8 mouse cellular contexts compared by ENCODE assay signal in genomic region chr7:81763110-81763845, GRCm38 (mm10). TPM values are rescaled to one million over a fixed set of nuclear protein-coding genes. Genes with fewer than 3 reads are reported as not detected.
DNase-seq lines count a peak whose midpoint lies in the region; ATAC-seq and TF ChIP-seq lines count a peak whose summit lies in the region.

No protein-coding gene starts in this region.

- no peak for TF ChIP-seq EP300 in stomach, postnatal 0 days (optimal IDR thresholded peaks at IDR 0.05)

- peak; percentile 13 for DNase-seq in kidney, adult 11 months
- no peak for DNase-seq in kidney, postnatal 25 days
- peak; percentile 50 for DNase-seq in hindbrain, postnatal 0 days (ENCODE audit: low spot score)
- DNase-seq in midbrain, postnatal 0 days (ENCODE audit: low spot score), result peak; percentile 50
- peak; percentile 42 for DNase-seq in stomach, postnatal 0 days (ENCODE audit: low spot score)

- no peaks in the 10 kb centered on the region; the same call in 1 of the 2 replicates for H3K4me1 ChIP-seq in bone marrow macrophage, adult 2 months (ENCODE audit: control insufficient read depth, insufficient read depth, low read length)
- 0 out of 2 replicates have a peak, but pooled peaks cover 10% of the 10 kb centered on the region for H3K4me1 ChIP-seq in hindbrain, postnatal 0 days (ENCODE audit: insufficient read depth, low read length)
- H3K4me1 ChIP-seq in liver, embryonic 12.5 days, result peaks cover 29% of the 10 kb centered on the region
- peaks cover 7% of the 10 kb centered on the region for H3K4me1 ChIP-seq in midbrain, postnatal 0 days (ENCODE audit: insufficient read depth, low read length)
- 0 out of 2 replicates have a peak, but pooled peaks cover 2% of the 10 kb centered on the region for H3K4me1 ChIP-seq in stomach, postnatal 0 days (replicated peaks; ENCODE audit: control insufficient read depth, insufficient read depth)

- TF ChIP-seq POLR2A in bone marrow macrophage, adult 2 months (IDR thresholded peaks at IDR 0.05; ENCODE audit: borderline replicate concordance, low read depth, low read length), result no peak

- peak overlapping the region; percentile 82 for H3K4me2 ChIP-seq in hindbrain, postnatal 0 days (ENCODE audit: low read depth, low read length)
- peak overlapping the region; percentile 84 for H3K4me2 ChIP-seq in liver, embryonic 12.5 days
- peak overlapping the region; percentile 96 for H3K4me2 ChIP-seq in midbrain, postnatal 0 days (ENCODE audit: low read depth, low read length, poor library complexity, severe bottlenecking)
- H3K4me2 ChIP-seq in stomach, postnatal 0 days (replicated peaks; ENCODE audit: low read depth), result peak overlapping the region; percentile 93

- peak overlapping the region; percentile 94 for H3K4me3 ChIP-seq in bone marrow macrophage, adult 2 months (ENCODE audit: insufficient read depth, low read length)
- peak overlapping the region; percentile 80 for H3K4me3 ChIP-seq in hindbrain, postnatal 0 days (ENCODE audit: low read length)
- peak overlapping the region; percentile 88 for H3K4me3 ChIP-seq in liver, embryonic 12.5 days
- H3K4me3 ChIP-seq in midbrain, postnatal 0 days (ENCODE audit: low read depth, low read length), result peak overlapping the region; percentile 97
- H3K4me3 ChIP-seq in stomach, postnatal 0 days (ENCODE audit: low read depth, low read length), result peak overlapping the region; percentile 95

- H3K9me3 ChIP-seq in hindbrain, postnatal 0 days (ENCODE audit: low read length), result no peaks in the 10 kb centered on the region
- no peaks in the 10 kb centered on the region for H3K9me3 ChIP-seq in liver, embryonic 12.5 days (replicated peaks)
- no peaks in the 10 kb centered on the region for H3K9me3 ChIP-seq in midbrain, postnatal 0 days (ENCODE audit: low read length)
- H3K9me3 ChIP-seq in stomach, postnatal 0 days (ENCODE audit: control insufficient read depth, low read length), result no peaks in the 10 kb centered on the region

- H3K27me3 ChIP-seq in hindbrain, postnatal 0 days (ENCODE audit: insufficient read depth, low read length), result no peaks in the 10 kb centered on the region
- no peaks in the 10 kb centered on the region for H3K27me3 ChIP-seq in liver, embryonic 12.5 days (replicated peaks)
- no peaks in the 10 kb centered on the region for H3K27me3 ChIP-seq in midbrain, postnatal 0 days (ENCODE audit: insufficient read depth, low read length)
- no peaks in the 10 kb centered on the region for H3K27me3 ChIP-seq in stomach, postnatal 0 days (ENCODE audit: control insufficient read depth, insufficient read depth, low read length)

- ATAC-seq in erythroid progenitor cell, adult 5-6 weeks (replicated peaks; ENCODE audit: low FRiP score, poor library complexity, severe bottlenecking), result peak; percentile 58
- ATAC-seq in hindbrain, postnatal 0 days, result peak; percentile 83
- ATAC-seq in liver, embryonic 12.5 days, result peak; percentile 65
- peak; percentile 82 for ATAC-seq in midbrain, postnatal 0 days (ENCODE audit: low FRiP score)
- peak; percentile 81 for ATAC-seq in stomach, postnatal 0 days (ENCODE audit: low FRiP score, low TSS enrichment)

- no peaks in the 10 kb centered on the region for H3K36me3 ChIP-seq in hindbrain, postnatal 0 days (ENCODE audit: insufficient read depth, low read length)
- H3K36me3 ChIP-seq in liver, embryonic 12.5 days, result peaks cover 3% of the 10 kb centered on the region; the same call in 1 of the 2 replicates
- no peaks in the 10 kb centered on the region for H3K36me3 ChIP-seq in midbrain, postnatal 0 days (ENCODE audit: insufficient read depth, low read length)
- no peaks in the 10 kb centered on the region for H3K36me3 ChIP-seq in stomach, postnatal 0 days (ENCODE audit: control insufficient read depth, insufficient read depth, low read length)

- TF ChIP-seq CTCF in bone marrow macrophage, adult 2 months (IDR thresholded peaks at IDR 0.05; ENCODE audit: low read depth, low read length), result 0 out of 2 replicates have a peak, but pooled peaks have one; percentile 33
- peak; percentile 58 for TF ChIP-seq CTCF in hindbrain, postnatal 0 days (IDR thresholded peaks at IDR 0.05; ENCODE audit: low read depth)
- TF ChIP-seq CTCF in midbrain, postnatal 0 days (IDR thresholded peaks at IDR 0.05), result peak; percentile 59
- peak; percentile 62 for TF ChIP-seq CTCF in stomach, postnatal 0 days (IDR thresholded peaks at IDR 0.05; ENCODE audit: low read depth)

- peak overlapping the region; percentile 40 for H3K27ac ChIP-seq in bone marrow macrophage, adult 2 months (ENCODE audit: insufficient read depth, low read depth, low read length)
- H3K27ac ChIP-seq in hindbrain, postnatal 0 days, result peak overlapping the region; percentile 84
- peak overlapping the region; percentile 83 for H3K27ac ChIP-seq in liver, embryonic 12.5 days
- peak overlapping the region; percentile 85 for H3K27ac ChIP-seq in midbrain, postnatal 0 days (ENCODE audit: low read depth, low read length)
- peak overlapping the region; percentile 94 for H3K27ac ChIP-seq in stomach, postnatal 0 days (replicated peaks)

- 2% methylated on average over 60 of the region's 60 CpGs for WGBS in hindbrain, postnatal 0 days
- WGBS in liver, embryonic 12.5 days (ENCODE audit: insufficient replicate concordance), result 1% methylated on average over 60 of the region's 60 CpGs
- whole genome bisulfite sequencing in midbrain, postnatal 0 days, result 3% methylated on average over 60 of the region's 60 CpGs
- WGBS in stomach, postnatal 0 days, result under 1% methylated on average over 60 of the region's 60 CpGs

- peak overlapping the region; percentile 83 for H3K9ac ChIP-seq in hindbrain, postnatal 0 days (replicated peaks; ENCODE audit: low read length)
- H3K9ac ChIP-seq in liver, embryonic 12.5 days, result peak overlapping the region; percentile 85
- peak overlapping the region; percentile 88 for H3K9ac ChIP-seq in midbrain, postnatal 0 days (replicated peaks; ENCODE audit: low read length, poor library complexity, severe bottlenecking)
- H3K9ac ChIP-seq in stomach, postnatal 0 days (ENCODE audit: low read length), result peak overlapping the region; percentile 96

RNA-seq across cellular contexts. Expression of gene Ramac, which starts 0.6 kb away (rescaled TPM):
- 57.4 and 68.3 TPM in 2 replicates for polyA plus RNA-seq in bone marrow macrophage, adult 2 months (2012; ENCODE audit: insufficient read depth, insufficient read length, missing spikeins)
- 18.4 and 39.3 TPM in 2 replicates for total RNA-seq in erythroid progenitor cell, adult 5-6 weeks (2015; ENCODE audit: low replicate concordance)
- 17.5 and 44.7 TPM in 2 replicates for total RNA-seq in erythroid progenitor cell, adult 5-6 weeks (2017; ENCODE audit: low replicate concordance)
- 45.2 and 52.0 TPM in 2 replicates for total RNA-seq in hindbrain, postnatal 0 days (2014; rRNA removed)
- polyA plus RNA-seq in hindbrain, postnatal 0 days (2015; fragmentation: Nextera tagmentation; extraction: Ambion mirVana), result 165 and 170 TPM in 2 replicates
- polyA plus RNA-seq in liver, embryonic 12.5 days (2016; fragmentation: Nextera tagmentation; extraction: Ambion mirVana), result 69.7 and 73.6 TPM in 2 replicates
- 81.6 and 104 TPM in 2 replicates for total RNA-seq in midbrain, postnatal 0 days (2014; rRNA removed)
- polyA plus RNA-seq in midbrain, postnatal 0 days (2015; fragmentation: Nextera tagmentation; extraction: Ambion mirVana), result 189 and 190 TPM in 2 replicates
- polyA plus RNA-seq in stomach, postnatal 0 days (2015; fragmentation: Nextera tagmentation; extraction: Ambion mirVana), result 128 and 134 TPM in 2 replicates

RNA-seq across cellular contexts. Expression of gene 3110040N11Rik, which starts 26.0 kb away (rescaled TPM):
- polyA plus RNA-seq in bone marrow macrophage, adult 2 months (2012; ENCODE audit: insufficient read depth, insufficient read length, missing spikeins), result 16.4 and 19.4 TPM in 2 replicates
- total RNA-seq in erythroid progenitor cell, adult 5-6 weeks (2015; ENCODE audit: low replicate concordance), result 5.0 TPM in 1 of 2 replicates, not detected in the other
- total RNA-seq in erythroid progenitor cell, adult 5-6 weeks (2017; ENCODE audit: low replicate concordance), result 3.9 and 19.0 TPM in 2 replicates
- total RNA-seq in hindbrain, postnatal 0 days (2014; rRNA removed), result 26.2 and 41.8 TPM in 2 replicates
- polyA plus RNA-seq in hindbrain, postnatal 0 days (2015; fragmentation: Nextera tagmentation; extraction: Ambion mirVana), result 43.4 and 48.9 TPM in 2 replicates
- 27.6 and 29.5 TPM in 2 replicates for polyA plus RNA-seq in liver, embryonic 12.5 days (2016; fragmentation: Nextera tagmentation; extraction: Ambion mirVana)
- 34.7 and 48.7 TPM in 2 replicates for total RNA-seq in midbrain, postnatal 0 days (2014; rRNA removed)
- 51.3 and 54.6 TPM in 2 replicates for polyA plus RNA-seq in midbrain, postnatal 0 days (2015; fragmentation: Nextera tagmentation; extraction: Ambion mirVana)
- polyA plus RNA-seq in stomach, postnatal 0 days (2015; fragmentation: Nextera tagmentation; extraction: Ambion mirVana), result 46.2 and 46.7 TPM in 2 replicates

RNA-seq across cellular contexts. Expression of gene Homer2, which starts 56.0 kb away (rescaled TPM):
- not detected in 2 replicates for polyA plus RNA-seq in bone marrow macrophage, adult 2 months (2012; ENCODE audit: insufficient read depth, insufficient read length, missing spikeins)
- 4.6 TPM in 1 of 2 replicates, not detected in the other for total RNA-seq in erythroid progenitor cell, adult 5-6 weeks (2015; ENCODE audit: low replicate concordance)
- total RNA-seq in erythroid progenitor cell, adult 5-6 weeks (2017; ENCODE audit: low replicate concordance), result 1.1 and 1.5 TPM in 2 replicates
- 30.3 and 37.6 TPM in 2 replicates for total RNA-seq in hindbrain, postnatal 0 days (2014; rRNA removed)
- 44.4 and 46.0 TPM in 2 replicates for polyA plus RNA-seq in hindbrain, postnatal 0 days (2015; fragmentation: Nextera tagmentation; extraction: Ambion mirVana)
- 8.8 and 10.0 TPM in 2 replicates for polyA plus RNA-seq in liver, embryonic 12.5 days (2016; fragmentation: Nextera tagmentation; extraction: Ambion mirVana)
- 23.7 and 25.6 TPM in 2 replicates for total RNA-seq in midbrain, postnatal 0 days (2014; rRNA removed)
- polyA plus RNA-seq in midbrain, postnatal 0 days (2015; fragmentation: Nextera tagmentation; extraction: Ambion mirVana), result 23.5 and 29.5 TPM in 2 replicates
- polyA plus RNA-seq in stomach, postnatal 0 days (2015; fragmentation: Nextera tagmentation; extraction: Ambion mirVana), result 47.4 and 48.4 TPM in 2 replicates

Comparison
In these comparisons a context has a peak if more than half of its experiments do, and no peak if none do; other contexts are left out.
1. DNase-seq: peak in kidney, adult 11 months (single experiment), hindbrain, postnatal 0 days (single experiment), midbrain, postnatal 0 days (single experiment) and stomach, postnatal 0 days (single experiment); none in kidney, postnatal 25 days (0 of 2).
2. H3K27ac ChIP-seq: peak in every context shown above with its lines; median percentile 94 in stomach, postnatal 0 days; 85 in midbrain, postnatal 0 days; 84 in hindbrain, postnatal 0 days; 83 in liver, embryonic 12.5 days; 40 in bone marrow macrophage, adult 2 months.
3. Peak in every context shown above with its lines, with median percentiles within 50 percentile points of each other: H3K4me3 ChIP-seq, CTCF ChIP-seq, ATAC-seq, H3K4me2 ChIP-seq and H3K9ac ChIP-seq.